Mouse (Mus musculus) liver, postnatal 0 days (tissue): Measurements from ENCODE around the gene Patz1.

Experiments
- CTCF ChIP-seq: sonication (generic); IDR thresholded peaks from 2 replicates; pipeline ENCODE4 v1.5.1; 2016; ENCODE audit warnings: antibody characterized with exemption, low read depth
- EP300 ChIP-seq: IDR thresholded peaks from 2 replicates; pipeline ENCODE4 v1.6.1; 2016; ENCODE audit warnings: antibody characterized with exemption, low read depth, mild to moderate bottlenecking

DNA sequence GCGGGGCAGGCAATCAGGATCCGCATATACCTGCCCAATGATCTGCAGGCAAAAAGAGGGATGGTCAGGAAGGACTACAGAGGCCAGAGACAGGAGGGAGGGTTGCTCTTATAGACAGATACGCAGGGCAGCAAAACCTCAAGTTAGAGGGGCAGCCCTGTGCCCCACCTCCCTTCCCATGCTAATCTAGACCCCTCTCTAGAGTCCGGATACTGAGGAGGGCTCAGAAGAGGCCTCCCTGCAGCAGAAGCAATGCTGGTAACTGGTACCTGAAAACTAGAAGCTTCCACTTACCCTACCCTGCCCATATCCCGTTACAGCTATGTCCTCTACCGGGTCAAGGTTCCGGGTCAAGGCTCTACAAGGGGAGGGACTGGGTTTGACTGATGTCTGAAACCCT, 57.7 kb downstream of the Patz1 start:
- no peak for TF ChIP-seq CTCF
- no peak for TF ChIP-seq EP300
